Mouse (Mus musculus) CH12.LX (cell line): Measurements from ENCODE around the gene Smim24.

ENCODE experiments used
- CHD1 ChIP-seq: IDR thresholded peaks from 2 replicates; pipeline ENCODE4 v1.6.1; 2012; ENCODE audit warnings: low read depth, low read length, improper control_type of control experiment, inconsistent platforms
- CTCF ChIP-seq, 2 experiments: IDR thresholded peaks in 1 of 2; conservative IDR thresholded peaks in 1 of 2; 2 replicates each; pipeline ENCODE4 v1.5.1; 2011 to 2012; ENCODE audit warnings: low read depth in 2 of 2, low read length in 2 of 2, improper control_type of control experiment in 1 of 2, inconsistent platforms in 1 of 2, mild to moderate bottlenecking in 1 of 2, moderate library complexity in 1 of 2
- ELF1 ChIP-seq: IDR thresholded peaks from 2 replicates; pipeline ENCODE4 v1.6.1; 2014; ENCODE audit warnings: low read depth, mild to moderate bottlenecking, inconsistent platforms, low read length, improper control_type of control experiment
- EP300 ChIP-seq: IDR thresholded peaks from 2 replicates; pipeline ENCODE4 v1.6.1; 2011; ENCODE audit warnings: low read length, improper control_type of control experiment
- MAX ChIP-seq: IDR thresholded peaks from 2 replicates; pipeline ENCODE4 v1.6.1; 2011; ENCODE audit warnings: low read length, improper control_type of control experiment
- MAZ ChIP-seq: IDR thresholded peaks from 2 replicates; pipeline ENCODE4 v1.6.1; 2012; ENCODE audit warnings: low read depth, mild to moderate bottlenecking, inconsistent platforms, low read length, improper control_type of control experiment, moderate library complexity
- POLR2A ChIP-seq: IDR thresholded peaks from 2 replicates; pipeline ENCODE4 v1.6.1; 2011; ENCODE audit warnings: low read depth, mild to moderate bottlenecking, improper control_type of control experiment, low read length
- USF1 ChIP-seq: IDR thresholded peaks from 2 replicates; pipeline ENCODE4 v1.6.1; 2014; ENCODE audit warnings: low read depth, mild to moderate bottlenecking, inconsistent platforms, low read length, improper control_type of control experiment

DNA sequence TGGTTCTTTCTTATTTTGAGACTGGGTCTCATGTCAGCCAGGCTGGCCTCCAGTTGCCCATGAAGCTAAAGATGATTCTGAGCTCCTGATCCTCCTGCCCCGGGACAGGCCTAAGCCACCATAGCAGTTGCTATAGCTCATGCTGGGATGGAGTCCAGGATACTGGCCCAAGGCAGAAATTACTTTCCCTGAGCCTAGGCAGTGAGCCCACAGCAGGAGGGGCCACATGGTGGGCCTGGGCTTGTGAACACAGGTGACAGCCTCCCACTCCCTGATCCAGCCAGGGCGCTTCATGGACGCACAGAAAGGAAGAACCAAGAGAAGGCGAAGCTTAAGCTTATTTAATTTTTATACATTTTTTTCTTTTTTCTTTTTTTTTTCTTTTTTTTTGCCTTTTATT is 3.0 kb downstream of the Smim24 start:
- TF ChIP-seq MAX (no peak), POLR2A (no peak), USF1 (no peak), EP300 (no peak), CTCF (conservative IDR thresholded peaks at IDR 0.05 in 1 of 2, IDR thresholded peaks at IDR 0.05 in 1 of 2; ENCODE audit: low read depth in 2 of 2, low read length in 2 of 2) (no peak), ELF1 (no peak), MAZ (no peak), CHD1 (no peak)
